Mouse (Mus musculus) left cerebral cortex, postnatal 4 days (tissue): ENCODE data around the gene Ankrd36. TPM values are rescaled to one million over a fixed set of nuclear protein-coding genes. Genes with fewer than 3 reads are reported as not detected.
"Not testable (repeated sequence)": the region's sequence is repeated elsewhere in the genome, so short reads cannot be mapped to it uniquely, and the experiment has no call there.

Source experiments
- DNase-seq: peaks from one replicate; pipeline ENCODE4 v3.0.0-alpha.2; 2022
- intact Hi-C: fragments of 180-260 bp; cut with DNase I; formaldehyde crosslinking; loops from one replicate; pipeline ENCODE4 v1.15.1; 2025
- total RNA-seq, 2 experiments: library from RNA; stranded (reverse); gene quantifications; 2 replicates each; pipeline ENCODE4 v1.2.3; 2021

Gene Ankrd36
- total RNA-seq, 2 experiments from 2014 or later = not detected

DNA sequence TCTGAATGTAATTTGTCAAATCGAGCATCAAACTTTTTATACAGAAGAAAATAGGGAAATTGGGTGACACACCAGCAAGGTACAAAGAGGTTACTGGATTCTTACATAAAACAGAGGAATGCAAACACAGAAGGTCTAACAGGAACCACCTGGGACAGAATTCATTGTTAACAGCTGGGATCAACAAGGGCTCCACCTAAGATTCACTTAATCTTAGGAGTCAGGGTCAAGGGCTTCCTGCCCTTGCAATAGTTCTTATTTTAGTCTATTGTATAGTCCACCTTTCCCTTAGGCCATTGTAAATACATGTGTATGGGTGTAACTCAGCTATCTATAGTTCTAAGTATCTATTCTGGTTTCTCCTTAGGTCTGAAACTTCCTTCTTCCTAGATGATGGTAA, 24.8 kb upstream of the Ankrd36 start:
- intact Hi-C loops, DNase-seq: not testable (repeated sequence)

DNA sequence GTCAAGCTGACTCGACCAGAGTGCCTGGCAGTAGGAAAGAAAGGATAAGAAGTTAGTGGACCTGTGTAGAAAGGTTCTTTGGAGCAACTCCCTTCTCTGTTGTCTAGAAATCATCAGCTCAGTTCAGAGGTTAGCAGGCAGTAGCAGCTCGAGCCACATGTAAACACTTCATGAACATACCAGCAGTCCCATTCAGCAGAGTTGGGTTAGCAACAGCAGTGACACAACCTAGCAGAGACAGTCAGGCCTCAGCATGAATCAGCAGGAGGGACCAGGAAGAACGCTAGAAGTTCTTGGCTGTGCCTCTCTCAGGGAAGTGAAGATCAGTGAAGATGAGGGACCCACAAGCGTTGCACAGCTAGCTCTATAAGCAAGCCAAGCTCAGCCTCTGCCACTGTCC, 24.0 kb upstream of the Ankrd36 start:
- no peak for DNase-seq
- intact Hi-C loops = no loop called here

- intact Hi-C loops = no loop called here
- no peak for DNase-seq
Measured at GRCm38 (mm10) chr11:5546693-5547092, 22.8 kb upstream of the Ankrd36 start.

DNA sequence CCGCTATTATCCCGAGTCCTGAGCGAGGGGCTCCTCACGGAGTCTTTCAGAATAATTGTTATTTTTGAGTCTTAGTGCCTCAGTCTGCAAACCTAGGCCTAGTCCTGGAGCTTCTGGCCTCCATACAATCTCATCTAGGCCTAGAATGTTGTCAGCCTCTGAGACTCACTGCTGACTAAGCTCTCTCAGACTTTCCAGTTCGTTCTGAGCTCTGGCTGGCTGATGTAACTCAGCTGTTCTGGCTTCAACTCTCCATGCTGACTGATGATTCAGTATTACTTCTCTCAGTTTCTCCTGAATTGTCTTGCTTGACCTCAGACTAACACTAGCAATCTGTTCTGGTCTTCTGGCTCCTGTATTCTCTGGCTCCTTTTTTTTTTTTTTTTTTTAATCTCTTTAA, 18.1 kb upstream of the Ankrd36 start:
- intact Hi-C loops = no loop called here
- DNase-seq = no peak

DNA sequence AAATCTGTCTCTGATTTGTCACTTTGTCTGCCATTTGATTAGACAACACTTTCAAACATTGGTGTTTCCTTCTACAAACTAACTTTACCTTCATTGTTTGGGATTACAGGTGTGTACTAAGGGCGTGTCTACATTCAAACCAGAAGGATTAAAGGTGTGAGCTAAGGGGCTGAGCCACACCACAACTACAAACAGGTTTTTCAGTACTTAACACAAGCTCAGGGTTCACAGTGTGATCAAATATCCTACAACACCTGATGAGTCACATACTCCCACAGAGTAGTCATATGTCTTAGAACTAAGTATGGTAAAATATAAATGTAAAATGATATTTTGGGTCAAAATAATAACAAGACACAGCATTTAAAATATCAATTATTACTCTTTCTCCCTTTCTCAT, 17.6 kb upstream of the Ankrd36 start:
- DNase-seq = no peak
- intact Hi-C loops = no loop called here

- DNase-seq = peak; percentile 22
- intact Hi-C loops = loop anchor here (10.0 kb wide), 1 partner anchor 145 kb away; no protein-coding TSS in a partner anchor
Measured at GRCm38 (mm10) chr11:5560273-5560672, 9.2 kb upstream of the Ankrd36 start.

DNA sequence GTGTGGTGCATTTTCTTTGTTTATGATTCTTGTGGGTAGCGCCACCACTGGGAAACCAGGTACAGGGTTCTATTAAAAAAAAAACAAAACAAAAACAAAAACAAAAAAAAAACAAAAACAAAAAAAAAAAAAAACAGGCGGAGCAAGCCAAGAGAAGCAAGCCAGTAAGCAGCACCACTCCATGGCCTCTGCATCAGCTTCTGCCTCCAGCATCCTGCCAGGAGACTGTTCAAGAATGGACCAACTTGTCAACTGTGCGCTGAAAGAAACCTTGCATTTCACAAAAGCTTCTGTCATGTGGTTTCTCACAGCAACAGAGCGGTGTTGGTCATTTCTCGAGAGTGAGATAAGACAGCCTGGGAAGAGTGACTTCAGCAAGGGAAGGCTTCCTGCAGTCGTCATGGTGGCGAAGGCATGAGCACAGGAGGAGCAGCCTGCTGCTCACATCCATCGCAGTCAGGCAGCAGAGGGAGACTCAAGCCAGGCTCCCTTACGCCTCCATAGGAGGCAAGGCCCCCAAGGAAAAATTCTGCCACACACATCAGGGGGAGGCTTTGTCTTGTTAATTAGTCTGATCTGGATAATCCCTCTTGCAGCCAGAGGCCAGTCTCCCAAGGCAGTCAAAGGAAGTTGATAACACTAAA, 6.7 kb upstream of the Ankrd36 start:
- intact Hi-C loops = loop anchor here (10.0 kb wide), 1 partner anchor 142 kb away; no protein-coding TSS in a partner anchor
- no peak for DNase-seq

- no peak for DNase-seq
- intact Hi-C loops = loop anchor here (10.0 kb wide), 1 partner anchor 141 kb away; no protein-coding TSS in a partner anchor
Measured at GRCm38 (mm10) chr11:5563898-5564297, 5.6 kb upstream of the Ankrd36 start.

GRCm38 (mm10) chr11:5565596-5565995, 3.9 kb upstream of the Ankrd36 start:
- intact Hi-C loops = loop anchor here (10.0 kb wide), 1 partner anchor 139 kb away; no protein-coding TSS in a partner anchor
- no peak for DNase-seq

DNA sequence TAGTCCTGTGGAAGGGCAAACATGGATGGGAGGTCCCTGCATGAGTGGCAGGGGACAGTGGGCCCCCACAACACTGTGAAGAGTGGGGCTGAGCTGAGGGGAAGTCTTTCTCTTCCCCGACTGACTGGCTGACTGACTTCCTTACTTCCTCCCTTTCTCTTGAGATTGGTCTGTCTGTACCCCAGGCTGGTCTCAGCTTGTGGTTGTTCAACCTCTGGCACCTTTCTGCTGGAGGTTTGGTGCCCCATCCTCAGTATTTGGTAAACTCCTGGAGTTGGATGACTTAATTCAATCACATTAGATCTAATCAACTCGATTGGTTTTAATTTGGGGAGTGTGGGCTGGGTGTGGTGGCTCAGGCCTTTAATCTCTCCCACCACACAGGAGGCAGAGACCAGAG, 3.0 kb upstream of the Ankrd36 start:
- intact Hi-C loops = loop anchor here (10.0 kb wide), 1 partner anchor 138 kb away; no protein-coding TSS in a partner anchor
- no peak for DNase-seq

DNA sequence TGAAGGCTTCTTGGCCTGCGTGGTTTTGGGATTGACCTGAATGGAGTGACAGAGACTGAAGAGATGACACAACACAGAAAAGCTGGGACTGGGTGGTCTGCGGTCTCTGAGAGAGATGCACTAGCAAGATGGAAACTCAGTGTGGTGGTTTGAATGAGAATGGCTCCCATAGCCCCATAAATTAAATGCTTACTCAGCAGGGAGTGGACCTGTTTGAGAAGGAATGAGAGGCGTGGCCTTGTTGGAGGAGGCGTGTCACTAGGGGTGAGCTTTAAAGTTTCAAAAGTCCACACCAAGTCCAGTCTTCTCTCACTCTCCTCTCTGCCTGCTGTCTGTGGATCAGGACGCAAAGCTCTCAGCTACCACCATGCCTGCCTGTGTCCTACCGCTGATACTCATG, 1.8 kb upstream of the Ankrd36 start:
- intact Hi-C loops = loop anchor here (10.0 kb wide), 1 partner anchor 137 kb away; no protein-coding TSS in a partner anchor
- DNase-seq = no peak

GRCm38 (mm10) chr11:5568082-5568481, 1.4 kb upstream of the Ankrd36 start:
- intact Hi-C loops = loop anchor here (10.0 kb wide), 1 partner anchor 137 kb away; no protein-coding TSS in a partner anchor
- no peak for DNase-seq

DNA sequence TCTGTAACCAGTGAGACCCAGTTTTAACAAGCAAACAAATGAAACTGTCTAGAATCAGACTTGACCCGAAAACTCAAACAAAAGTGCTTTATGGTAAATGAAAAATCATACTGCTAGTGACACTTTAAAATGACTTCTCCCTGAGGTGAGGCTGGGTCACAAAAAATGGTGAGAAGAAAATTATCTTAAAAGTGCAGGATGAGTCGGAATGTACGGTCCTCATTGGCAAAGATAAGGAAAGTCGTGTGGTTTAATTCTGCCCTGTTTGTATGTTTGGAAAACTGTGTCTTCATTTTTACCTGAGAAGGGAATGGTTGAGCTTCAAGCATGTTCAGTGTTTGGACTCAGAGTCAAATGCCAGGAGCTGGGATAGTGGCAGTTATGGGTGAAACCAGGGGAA, 2.4 kb downstream of the Ankrd36 start:
- intact Hi-C loops = no loop called here
- no peak for DNase-seq

- DNase-seq = no peak
- intact Hi-C loops = no loop called here
Measured at GRCm38 (mm10) chr11:5573821-5574220, 4.3 kb downstream of the Ankrd36 start.

DNA sequence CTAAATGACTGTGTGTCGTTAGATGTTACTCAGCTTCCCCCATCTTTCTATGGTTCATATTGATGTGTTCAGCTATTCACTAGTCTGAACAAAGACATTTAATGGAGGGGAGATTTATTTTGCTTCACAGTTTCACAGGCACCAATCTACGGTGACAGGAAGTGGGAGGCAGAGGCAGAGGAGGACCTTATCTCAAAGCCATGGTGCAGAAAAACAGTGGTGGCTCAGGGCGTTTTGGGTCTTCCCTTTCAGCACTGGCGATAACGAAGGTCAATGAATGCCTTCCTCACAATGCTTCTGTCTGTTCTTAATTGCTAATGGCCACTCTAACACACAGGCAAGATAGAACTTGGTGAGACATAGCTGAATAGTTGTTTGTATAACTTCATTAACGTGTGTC, 5.6 kb downstream of the Ankrd36 start:
- DNase-seq = no peak
- intact Hi-C loops = no loop called here

DNA sequence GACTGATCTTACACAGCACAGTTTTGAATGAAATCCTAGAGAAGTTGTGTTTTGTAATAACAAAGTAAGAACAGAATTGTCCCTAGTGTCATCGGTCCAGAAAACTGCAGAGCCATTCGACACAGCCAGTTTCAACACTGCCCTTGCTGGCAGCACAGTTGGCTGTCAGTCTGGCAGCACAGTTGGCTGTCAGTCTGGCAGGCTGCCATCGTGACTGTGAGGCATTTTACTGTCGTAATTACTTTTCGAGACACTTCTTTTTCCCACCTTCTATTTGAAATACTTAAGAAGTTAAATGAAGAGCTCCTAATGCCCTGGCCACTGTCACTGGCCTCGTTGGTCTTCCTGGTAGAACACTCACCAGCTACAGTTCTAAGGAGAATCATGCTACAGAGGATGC, 22.9 kb downstream of the Ankrd36 start:
- intact Hi-C loops = no loop called here
- DNase-seq = peak; percentile 72

DNA sequence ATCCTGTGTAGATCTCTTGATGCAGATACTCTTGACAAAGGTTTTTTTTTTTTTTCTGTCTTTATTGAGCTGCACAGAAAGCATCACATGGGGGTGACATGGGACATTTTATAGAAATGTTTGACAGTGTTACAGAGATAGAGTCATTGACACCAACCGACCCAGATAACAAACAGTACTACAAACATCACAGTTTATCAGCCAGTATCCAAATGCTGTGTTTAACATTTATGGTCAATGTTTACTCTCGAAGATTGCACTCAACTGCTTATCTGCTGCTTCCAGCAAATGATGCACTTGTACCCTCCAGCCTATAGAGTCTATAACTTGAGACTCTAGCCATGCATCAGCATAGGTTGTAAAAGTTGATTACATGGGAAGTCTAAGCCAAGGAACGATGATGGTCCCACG, 25.9 kb downstream of the Ankrd36 start:
- intact Hi-C loops = no loop called here
- no peak for DNase-seq

GRCm38 (mm10) chr11:5595792-5596191, 26.3 kb downstream of the Ankrd36 start:
- intact Hi-C loops = no loop called here
- no peak for DNase-seq

DNA sequence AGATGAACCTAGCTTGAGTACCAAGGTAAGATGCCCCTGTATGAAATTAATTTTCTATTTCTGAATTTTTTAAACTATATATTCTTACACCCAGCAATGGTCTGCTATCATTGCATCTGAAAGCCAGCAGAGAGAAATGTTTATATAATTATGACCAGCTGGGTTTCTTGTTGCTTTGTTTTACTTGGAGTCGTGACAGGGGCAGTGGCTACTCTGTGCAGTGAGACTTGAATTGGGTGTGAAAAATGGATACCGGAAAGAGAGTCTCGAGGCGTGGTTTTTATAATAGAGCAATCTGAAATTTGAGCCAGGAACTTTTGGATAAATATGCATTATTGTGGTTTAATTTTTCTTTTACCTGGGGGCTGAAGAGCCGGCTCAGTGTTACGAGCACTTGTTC, 27.3 kb downstream of the Ankrd36 start:
- no peak for DNase-seq
- intact Hi-C loops = no loop called here

GRCm38 (mm10) chr11:5605421-5605820, 35.9 kb downstream of the Ankrd36 start:
- intact Hi-C loops = no loop called here
- DNase-seq = no peak

DNA sequence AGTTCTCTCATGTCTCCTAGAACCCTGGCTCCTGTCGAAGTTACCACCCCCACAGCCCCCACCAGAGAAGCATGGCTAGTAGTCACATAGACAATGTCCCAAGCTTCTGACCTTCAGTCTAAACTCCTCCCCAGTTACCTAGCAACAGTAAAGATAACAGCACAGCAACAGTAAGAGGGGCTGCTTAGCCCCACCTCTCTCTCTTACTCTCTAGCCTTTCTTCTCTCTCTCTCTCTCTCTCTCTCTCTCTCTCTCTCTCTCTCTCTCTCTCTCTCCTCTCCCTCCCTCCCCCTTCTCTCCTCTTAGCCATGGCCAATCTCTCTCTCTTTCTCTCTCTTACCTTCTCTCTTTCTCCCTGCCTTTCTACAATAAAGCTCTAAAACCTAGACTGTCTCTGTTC, 42.4 kb downstream of the Ankrd36 start:
- intact Hi-C loops, DNase-seq: not testable (repeated sequence)

GRCm38 (mm10) chr11:5614453-5614852, 45.0 kb downstream of the Ankrd36 start:
- peak; percentile 73 for DNase-seq

GRCm38 (mm10) chr11:5625101-5625500, 55.6 kb downstream of the Ankrd36 start:
- intact Hi-C loops = loop anchor here (10.0 kb wide), 1 partner anchor 140 kb away; no protein-coding TSS in a partner anchor
- DNase-seq = no peak

More at GRCm38 (mm10) chr11:5614453-5614852, 45.0 kb downstream of the Ankrd36 start:
- intact Hi-C loops = no loop called here
